Mouse (Mus musculus) midbrain, embryonic 10.5 days (tissue): ENCODE measurements around the gene Gon7. TPM values are rescaled to one million over a fixed set of nuclear protein-coding genes. Genes with fewer than 3 reads are reported as not detected.
A peak's percentile ranks its signal among the peaks of the same experiment; 100 is the strongest.

Experiments used
- DNase-seq: peaks from one replicate; pipeline ENCODE4 v3.0.0-alpha.2; 2017; ENCODE audit warnings: low spot score
- H3K27ac ChIP-seq: fragments of 300-500 bp; sonication (generic); replicated peaks from 2 replicates; pipeline ENCODE4 v1.5.1; 2016; ENCODE audit warnings: mild to moderate bottlenecking
- H3K27me3 ChIP-seq: fragments of 300-500 bp; sonication (generic); 2 replicates; pipeline ENCODE4 v1.6.1; 2016; ENCODE audit warnings: low read depth, mild to moderate bottlenecking; ENCODE audit not compliant: poor library complexity, severe bottlenecking
- H3K36me3 ChIP-seq: fragments of 300-500 bp; sonication (generic); 2 replicates; pipeline ENCODE4 v1.6.1; 2016; ENCODE audit warnings: mild to moderate bottlenecking, moderate library complexity
- H3K4me1 ChIP-seq: fragments of 300-500 bp; sonication (generic); 2 replicates; pipeline ENCODE4 v1.6.1; 2016
- H3K4me3 ChIP-seq: fragments of 300-500 bp; sonication (generic); 2 replicates; pipeline ENCODE4 v1.5.1; 2016; ENCODE audit warnings: mild to moderate bottlenecking, moderate library complexity
- H3K9me3 ChIP-seq: fragments of 300-500 bp; sonication (generic); replicated peaks from 2 replicates; pipeline ENCODE4 v1.6.1; 2016; ENCODE audit warnings: mild to moderate bottlenecking
- WGBS: fragments of 180-500 bp; shearing (Covaris S2); methylation state at CpG from one replicate; pipeline ENCODE4 v1.1.7; 2016; 5-methylcytosine and 5-hydroxymethylcytosine counted together
- polyA plus RNA-seq: library from polyadenylated mRNA; unstranded; fragments of >200 nt; fragmentation: Nextera tagmentation; extraction: Ambion mirVana; gene quantifications from 2 replicates; pipeline ENCODE4 v1.2.1, GENCODE M21; 2016

Gon7 gene
- polyA plus RNA-seq, 1 experiment from 2014 or later = 52.7 TPM

DNA sequence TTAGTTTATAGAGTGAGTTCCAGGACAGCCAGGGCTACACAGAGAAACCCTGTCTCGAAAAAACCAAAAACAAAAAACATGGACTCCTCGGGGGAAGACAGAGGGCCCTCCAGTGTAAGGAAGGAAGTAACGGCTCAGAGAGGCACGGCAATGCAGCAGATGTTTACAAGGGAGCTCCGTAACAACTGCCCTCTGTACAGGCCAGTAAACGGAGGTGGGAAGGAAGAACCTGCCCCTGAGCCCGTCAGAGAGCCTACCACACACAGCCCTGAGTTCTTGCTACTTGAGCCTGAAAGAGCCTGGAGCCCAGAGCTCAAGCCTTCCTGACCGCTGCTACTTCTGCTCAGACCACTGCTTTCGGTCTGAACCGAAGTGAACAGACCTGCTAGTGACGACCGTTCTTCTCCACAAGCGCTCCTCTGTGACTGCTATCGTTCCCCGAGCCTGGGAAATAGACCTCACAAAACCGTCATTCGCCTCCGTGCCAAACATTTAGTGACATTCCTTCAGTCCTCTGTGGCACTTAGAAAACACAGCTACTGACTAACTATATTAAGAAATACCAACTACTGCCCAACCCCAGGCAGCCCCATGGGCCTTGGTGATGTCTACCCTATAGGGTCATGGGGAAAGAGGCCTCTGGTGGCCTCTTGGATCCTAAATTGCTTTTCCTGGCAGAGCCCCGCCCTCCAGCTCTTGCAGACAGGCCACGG is 44.3 kb downstream of the Gon7 start:
- 84% methylated on average over 20 of the region's 20 CpGs for WGBS
- Histone ChIP-seq H3K4me1 (peaks cover 17% of the 10 kb centered on the region), H3K27me3 (peaks cover 3% of the 10 kb centered on the region; the same call in 1 of the 2 replicates), H3K36me3 (no peaks in the 10 kb centered on the region), H3K4me3 (no peak overlapping the region), H3K27ac (no peak overlapping the region), H3K9me3 (no peaks in the 10 kb centered on the region)
- no peak for DNase-seq

DNA sequence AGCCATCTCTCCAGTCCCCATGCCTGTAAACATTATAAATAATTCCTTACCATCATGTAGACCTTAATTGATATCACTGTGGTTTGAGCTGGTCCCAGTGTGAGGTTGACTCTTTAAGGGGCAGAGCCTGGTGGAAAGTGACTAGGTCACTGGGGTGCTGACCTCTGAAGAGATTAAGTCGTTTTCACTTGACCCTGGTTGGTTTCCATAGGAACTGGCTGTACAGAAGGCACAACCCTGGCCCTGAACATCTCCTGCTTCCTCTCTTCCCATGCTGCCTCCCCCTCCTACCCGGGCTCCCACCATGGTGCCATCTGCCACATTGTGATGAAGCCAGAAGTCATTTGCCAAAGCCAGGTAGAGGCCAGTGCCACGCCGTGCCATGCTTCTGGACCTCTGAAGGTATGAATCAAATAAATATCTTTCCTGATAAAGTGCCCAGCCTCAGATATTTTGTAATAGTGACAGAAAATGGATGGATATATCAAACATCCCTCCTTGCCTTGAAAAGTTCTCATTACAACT is 46.7 kb downstream of the Gon7 start:
- Histone ChIP-seq H3K4me3 (no peak overlapping the region), H3K4me1 (peaks cover 26% of the 10 kb centered on the region), H3K27ac (no peak overlapping the region), H3K9me3 (no peaks in the 10 kb centered on the region), H3K36me3 (no peaks in the 10 kb centered on the region), H3K27me3 (peaks cover 27% of the 10 kb centered on the region)
- DNase-seq = peak; percentile 44
- 49% methylated on average over 4 of the region's 4 CpGs for WGBS

DNA sequence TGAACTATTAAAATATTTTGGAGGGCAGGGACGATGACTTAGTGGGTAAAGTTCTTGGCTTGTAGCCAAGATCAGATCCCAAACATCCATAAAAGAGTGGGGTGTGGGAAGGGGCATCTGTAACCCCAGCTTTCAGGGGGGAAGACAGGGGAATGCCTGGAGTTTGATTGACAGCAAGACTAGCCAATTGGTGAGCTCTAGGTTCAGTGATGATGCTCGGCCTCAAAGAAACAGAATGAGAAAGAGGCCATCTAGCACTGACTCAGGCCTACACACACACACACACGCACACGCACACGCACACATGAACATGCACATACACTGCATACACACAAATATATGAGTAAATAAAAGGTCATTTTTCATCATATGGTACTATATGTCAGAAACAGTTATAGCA is 47.7 kb downstream of the Gon7 start:
- Histone ChIP-seq H3K36me3 (no peaks in the 10 kb centered on the region), H3K27me3 (peaks cover 27% of the 10 kb centered on the region), H3K4me1 (peaks cover 35% of the 10 kb centered on the region), H3K27ac (no peak overlapping the region), H3K4me3 (no peak overlapping the region), H3K9me3 (no peaks in the 10 kb centered on the region)
- WGBS = 90% methylated on average over 5 of the region's 5 CpGs
- no peak for DNase-seq

DNA sequence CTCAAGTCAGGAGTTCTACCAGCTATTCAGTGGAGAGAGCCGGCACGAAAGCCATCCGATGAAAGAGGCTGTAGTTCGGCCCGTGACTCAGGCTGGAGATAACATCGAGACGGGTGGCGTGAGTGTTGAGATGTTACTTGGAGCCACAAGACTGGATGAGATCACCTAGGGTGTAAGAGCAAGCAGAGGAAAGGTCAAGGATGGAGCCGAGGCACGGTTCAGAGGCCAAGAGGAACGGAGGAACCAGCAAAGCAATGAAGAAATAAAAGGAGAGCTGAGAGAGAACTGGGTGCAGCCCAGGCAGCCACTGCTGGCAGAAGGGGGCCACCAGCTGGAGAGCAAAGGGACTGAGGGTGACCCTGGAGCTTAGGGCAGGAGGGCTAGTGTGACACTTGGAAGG is 49.4 kb downstream of the Gon7 start:
- no peaks in the 10 kb centered on the region for H3K36me3 ChIP-seq
- peaks cover 50% of the 10 kb centered on the region for H3K4me1 ChIP-seq
- peaks cover 36% of the 10 kb centered on the region for H3K27me3 ChIP-seq
- DNase-seq = no peak
- no peak overlapping the region for H3K27ac ChIP-seq
- 81% methylated on average over 11 of the region's 11 CpGs for WGBS
- H3K9me3 ChIP-seq = no peaks in the 10 kb centered on the region
- H3K4me3 ChIP-seq = no peak overlapping the region

DNA sequence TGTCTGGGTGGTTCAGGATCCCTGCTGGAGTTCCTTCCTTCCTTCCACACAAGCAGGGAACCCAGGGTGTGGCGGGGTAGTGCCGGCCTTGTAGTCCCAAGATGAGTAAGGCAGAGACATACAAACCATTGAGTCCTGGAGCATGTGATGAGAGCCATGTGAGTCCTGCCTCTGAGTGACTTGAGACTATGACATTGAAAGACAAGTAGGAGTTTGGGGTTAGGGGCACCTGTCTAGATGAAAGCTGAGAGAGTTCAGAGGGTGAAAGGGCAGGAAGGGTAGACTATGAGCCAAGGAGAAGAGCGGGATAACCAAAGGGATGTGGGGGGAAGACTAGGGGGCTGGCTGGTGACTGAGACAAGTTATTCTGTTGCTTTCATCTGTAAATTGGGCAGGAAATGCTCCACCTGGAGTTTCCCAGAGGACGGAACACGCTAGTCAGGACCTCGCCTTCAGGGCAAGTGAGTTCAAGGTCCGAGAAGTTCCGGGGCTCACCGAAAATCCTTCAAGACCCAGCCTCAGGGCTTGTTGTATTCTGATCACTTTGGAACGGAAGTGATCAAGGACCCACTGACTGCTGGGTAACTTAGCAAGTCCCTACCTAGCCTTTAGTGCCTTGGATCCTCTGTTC is 50.7 kb downstream of the Gon7 start:
- no peaks in the 10 kb centered on the region for H3K9me3 ChIP-seq
- no peaks in the 10 kb centered on the region for H3K36me3 ChIP-seq
- WGBS = 90% methylated on average over 10 of the region's 10 CpGs
- H3K27me3 ChIP-seq = peaks cover 36% of the 10 kb centered on the region
- H3K4me3 ChIP-seq = no peak overlapping the region
- no peak overlapping the region for H3K27ac ChIP-seq
- H3K4me1 ChIP-seq = peaks cover 62% of the 10 kb centered on the region
- DNase-seq = no peak

DNA sequence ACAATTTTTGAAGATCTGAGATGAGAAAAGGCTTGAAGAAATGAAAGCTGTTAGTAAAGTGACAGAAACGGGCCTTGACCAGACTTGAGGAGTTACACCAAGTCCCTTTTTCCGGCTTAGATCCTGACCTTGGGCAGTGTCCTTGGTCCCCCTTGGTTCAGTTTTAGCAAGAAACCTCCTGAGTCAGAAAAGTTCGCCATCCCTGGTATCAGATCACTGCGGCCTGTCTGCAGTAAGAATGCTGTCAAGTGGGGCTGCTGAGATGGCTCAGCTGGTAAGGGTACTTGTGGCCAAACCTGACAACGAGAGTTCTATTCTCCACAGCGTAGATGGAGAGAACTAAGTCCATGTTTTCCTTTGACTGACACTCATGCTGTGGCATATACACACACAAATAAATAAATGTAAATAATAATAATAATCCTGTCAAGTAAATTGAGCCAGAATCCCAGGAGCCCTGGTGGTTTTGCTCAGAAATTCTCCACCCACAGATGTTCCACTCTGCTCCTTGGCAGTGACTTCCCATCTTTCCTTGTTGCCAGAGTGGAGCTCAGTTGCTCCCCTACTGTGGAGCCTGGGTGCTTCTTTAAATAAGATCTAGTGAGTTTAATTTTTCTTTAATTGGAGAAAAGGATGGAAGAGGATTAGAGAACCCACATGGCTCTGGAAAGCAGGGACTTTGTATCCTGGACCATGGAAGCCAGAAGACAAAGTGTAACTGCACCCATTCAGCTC is 51.5 kb downstream of the Gon7 start:
- no peak for DNase-seq
- WGBS = 83% methylated on average over 6 of the region's 6 CpGs
- H3K4me3 ChIP-seq = peak overlapping the region; percentile 84
- no peaks in the 10 kb centered on the region for H3K36me3 ChIP-seq
- H3K9me3 ChIP-seq = no peaks in the 10 kb centered on the region
- peaks cover 36% of the 10 kb centered on the region for H3K27me3 ChIP-seq
- peak overlapping the region; percentile 92; the same call in 1 of the 2 replicates for H3K27ac ChIP-seq
- peaks cover 64% of the 10 kb centered on the region for H3K4me1 ChIP-seq

DNA sequence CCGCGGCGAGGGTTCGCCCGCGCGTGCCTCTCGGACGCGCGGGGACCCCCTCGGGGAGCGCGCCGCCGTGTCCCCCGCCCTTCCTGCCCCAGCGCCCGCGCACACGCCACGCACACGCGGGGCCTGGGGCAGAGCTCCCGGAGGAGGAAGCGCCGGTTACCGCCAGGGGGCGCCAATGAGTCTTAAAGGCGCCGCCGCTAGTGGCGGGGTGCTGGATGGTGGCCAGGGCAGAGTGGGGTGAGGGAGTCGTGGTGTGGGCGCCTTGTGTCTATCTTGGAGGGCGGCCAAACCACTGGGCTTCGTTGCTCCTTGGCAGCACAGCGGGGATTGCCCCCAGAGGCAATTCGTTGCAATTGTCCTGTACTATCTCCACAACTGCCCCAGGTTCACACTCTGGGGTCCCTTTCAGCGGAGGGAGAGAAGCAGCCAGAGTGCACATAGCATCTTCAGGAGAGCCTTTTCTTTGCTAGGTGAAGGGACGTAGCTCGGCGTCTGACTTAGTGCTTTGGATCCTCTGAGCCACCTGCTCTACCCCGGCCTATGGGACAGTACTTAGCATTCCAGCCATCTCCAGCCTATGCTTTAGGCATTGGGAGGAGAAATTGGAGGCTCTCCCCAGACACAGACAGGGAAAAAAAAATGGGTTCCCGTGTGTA is 52.3 kb downstream of the Gon7 start:
- Histone ChIP-seq H3K9me3 (no peaks in the 10 kb centered on the region), H3K36me3 (no peaks in the 10 kb centered on the region), H3K27me3 (peaks cover 36% of the 10 kb centered on the region), H3K4me1 (peaks cover 61% of the 10 kb centered on the region), H3K4me3 (peak overlapping the region; percentile 84), H3K27ac (peak overlapping the region; percentile 92)
- DNase-seq = peak; percentile 83
- 2% methylated on average over 45 of the region's 45 CpGs for WGBS

DNA sequence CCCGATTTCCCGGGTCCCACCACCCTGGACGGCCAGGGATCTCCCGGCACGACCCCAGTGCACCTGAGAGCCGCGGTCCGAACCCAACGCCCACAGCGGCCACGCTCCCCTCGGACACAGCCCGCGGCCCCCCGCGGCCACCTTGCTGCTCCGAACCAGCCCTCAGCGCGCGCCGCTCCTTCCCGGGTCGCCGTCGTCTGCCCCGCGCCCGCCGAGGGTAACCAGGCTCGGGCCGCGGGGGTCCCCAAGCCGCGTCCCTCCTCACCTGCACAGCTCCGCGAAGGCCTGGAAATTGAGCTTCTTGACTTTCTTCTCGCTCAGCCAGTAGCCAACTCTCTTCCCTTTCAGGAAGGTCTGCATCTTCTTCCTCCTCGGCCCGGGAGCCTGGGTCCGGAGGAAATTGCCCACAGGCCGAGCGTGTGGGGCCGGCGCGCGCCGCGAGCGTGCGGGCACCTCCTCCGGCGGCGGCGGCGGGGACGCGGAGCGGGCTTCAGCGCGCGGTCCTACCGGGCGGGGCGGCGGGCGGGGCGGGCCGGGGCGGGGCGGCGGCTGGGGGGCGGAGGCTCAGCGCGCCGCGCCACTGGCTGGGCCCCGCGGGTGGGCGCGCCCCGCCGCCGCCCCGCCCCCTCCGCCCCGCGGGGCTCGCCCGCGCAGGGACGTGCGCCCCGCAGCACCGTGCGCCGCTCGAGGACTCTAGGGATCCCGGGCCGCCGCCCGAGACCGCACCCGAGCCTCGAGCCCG is 53.0 kb downstream of the Gon7 start, which contains the start of gene Itpk1:
TSS of gene Itpk1 (minus strand) at position 474 of the 742 bp plus-strand sequence.
- under 1% methylated on average over 101 of the region's 105 CpGs for WGBS

DNA sequence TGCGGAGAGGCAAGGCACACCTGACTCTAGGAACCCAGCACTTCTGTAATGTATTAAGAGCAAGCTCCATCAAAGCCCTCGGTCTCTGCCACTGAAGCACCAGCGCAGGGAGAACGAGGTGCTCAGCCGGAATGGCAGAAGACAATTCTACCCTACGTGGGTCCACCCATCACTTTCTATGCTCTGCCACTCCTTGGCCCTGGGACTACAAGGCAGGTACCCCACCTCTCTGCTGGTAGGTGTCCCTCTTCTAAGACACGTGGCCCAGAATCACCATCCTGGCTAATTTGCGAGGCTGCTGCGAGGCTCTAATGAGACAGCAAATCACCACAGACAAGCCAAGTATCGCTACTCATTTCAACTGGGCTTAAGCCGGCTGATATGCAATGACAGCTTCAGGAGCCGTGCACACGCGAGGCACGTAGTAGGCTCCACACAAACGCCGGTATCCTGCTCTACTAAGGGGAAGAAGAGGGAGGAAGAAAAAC is 53.6 kb downstream of the Gon7 start:
- peak; percentile 36 for DNase-seq
- Histone ChIP-seq H3K27me3 (peaks cover 36% of the 10 kb centered on the region), H3K36me3 (no peaks in the 10 kb centered on the region), H3K4me1 (peaks cover 72% of the 10 kb centered on the region), H3K9me3 (no peaks in the 10 kb centered on the region), H3K4me3 (peak overlapping the region; percentile 84), H3K27ac (peak overlapping the region; percentile 82)
- WGBS = 8% methylated on average over 17 of the region's 17 CpGs

More for the DNA sequence above, 53.0 kb downstream of the Gon7 start, which contains the start of gene Itpk1:
- Histone ChIP-seq H3K27me3 (peaks cover 36% of the 10 kb centered on the region), H3K4me1 (peaks cover 66% of the 10 kb centered on the region), H3K27ac (peak within 1 kb of the TSS; percentile 92), H3K4me3 (peak within 1 kb of the TSS; percentile 84), H3K9me3 (no peaks in the 10 kb centered on the region), H3K36me3 (no peaks in the 10 kb centered on the region)
- DNase-seq = peak; percentile 67

DNA sequence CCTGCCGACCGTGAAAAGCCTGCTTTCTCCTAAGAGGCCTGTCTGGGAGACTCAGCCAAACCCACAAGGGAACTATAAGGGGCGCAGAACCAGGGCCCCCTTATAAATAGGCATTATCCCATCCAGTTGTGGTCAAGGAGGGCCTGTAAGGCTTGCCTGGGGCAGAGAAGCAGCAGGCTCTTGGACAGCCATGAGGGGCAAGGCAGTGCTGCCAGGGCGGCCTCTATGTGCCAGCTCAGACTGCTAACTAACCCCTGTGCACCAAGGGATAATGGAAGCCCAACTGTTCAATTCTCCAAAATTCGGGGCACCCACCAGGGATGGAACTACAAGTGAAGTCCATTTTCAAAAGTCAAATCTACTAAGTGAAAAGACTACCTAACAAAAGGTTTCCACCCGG is 54.2 kb downstream of the Gon7 start:
- WGBS = 36% methylated on average over 6 of the region's 6 CpGs
- Histone ChIP-seq H3K4me1 (peaks cover 78% of the 10 kb centered on the region), H3K36me3 (no peaks in the 10 kb centered on the region), H3K9me3 (no peaks in the 10 kb centered on the region), H3K27ac (peak overlapping the region; percentile 76; the same call in 1 of the 2 replicates), H3K27me3 (peaks cover 34% of the 10 kb centered on the region), H3K4me3 (peak overlapping the region; percentile 84)
- DNase-seq = no peak
